Mouse (Mus musculus): ENCODE measurements around the gene Sun2. TPM values are rescaled to one million over a fixed set of nuclear protein-coding genes. Genes with fewer than 3 reads are reported as not detected.

Gene Sun2
- total and polyA plus RNA-seq, 3 experiments, result 18.6 to 26.5 (median 22.3) TPM

DNA sequence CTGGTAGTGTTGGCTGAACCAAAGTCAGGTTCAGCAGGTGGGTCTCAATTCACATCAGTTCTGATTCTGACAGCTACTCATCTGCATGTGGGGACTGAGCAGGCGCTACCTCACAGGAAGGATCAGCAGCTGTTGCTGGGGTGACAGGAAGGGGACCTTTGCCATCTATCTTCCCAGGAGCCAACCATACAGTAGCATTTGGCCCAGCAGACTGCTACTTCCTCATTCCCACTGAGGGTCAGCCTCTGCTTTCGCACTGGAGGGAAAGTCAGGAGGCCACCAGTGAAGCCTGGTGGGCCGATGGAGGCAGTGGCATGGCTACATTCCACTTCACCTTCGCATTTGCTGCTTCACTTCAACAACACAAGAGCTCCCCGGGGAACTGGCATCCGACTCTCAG is 26.0 kb upstream of the Sun2 start:
- H3K27me3 ChIP-seq (replicated peaks), result no peaks in the 10 kb centered on the region
- no peaks in the 10 kb centered on the region for H3K79me2 ChIP-seq (replicated peaks; ENCODE audit: control insufficient read depth, extremely low read depth, insufficient read depth, poor library complexity, severe bottlenecking)
- in situ Hi-C loops (cut with MboI; ENCODE audit: low pct_ligation_motif_present, low pct_unique_long_range_greater_than_20kb, low sequenced_read_pairs) (no loop called here), dilution Hi-C loops (cut with MboI; ENCODE audit: extremely low pct_ligation_motif_present, extremely low pct_unique_long_range_greater_than_20kb, low sequenced_read_pairs) (no loop called here)
- peaks cover 0 to 32% of the 10 kb centered on the region in 2 experiments for H3K36me3 ChIP-seq (replicated peaks in 1 of 2; ENCODE audit: control insufficient read depth in 1 of 2, insufficient read depth in 1 of 2, low read length in 1 of 2)
- no peak overlapping the region for H3K4me2 ChIP-seq (ENCODE audit: insufficient read depth, low read depth, poor library complexity, severe bottlenecking)
- peak; percentile 43 for DNase-seq (ENCODE audit: extremely low read depth)
- no peak overlapping the region for H3K4me3 ChIP-seq (replicated peaks in 1 of 3; ENCODE audit: low read depth in 2 of 3, low read length in 2 of 3, poor library complexity in 1 of 3)
- no peaks in the 10 kb centered on the region for H3K9me3 ChIP-seq (replicated peaks; ENCODE audit: low read length)
- no peak overlapping the region for H3K9ac ChIP-seq (ENCODE audit: insufficient read depth, low read depth)
- H3K27ac ChIP-seq (ENCODE audit: insufficient read depth, low read depth), result no peak overlapping the region
- H3K4me1 ChIP-seq (ENCODE audit: control insufficient read depth in 1 of 2, insufficient read depth in 2 of 2), result peaks cover 8 to 21% of the 10 kb centered on the region in 2 experiments; a peak in 3 of 4 replicates
- TF ChIP-seq ELF1 (IDR thresholded peaks at IDR 0.05; ENCODE audit: low read depth, low read length) (no peak), SIN3A (IDR thresholded peaks at IDR 0.05; ENCODE audit: low read length) (no peak), CHD2 (IDR thresholded peaks at IDR 0.05; ENCODE audit: low read length) (no peak), CTCF (conservative IDR thresholded peaks at IDR 0.05 in 1 of 2, IDR thresholded peaks at IDR 0.05 in 1 of 2; ENCODE audit: low read depth in 2 of 2, low read length in 2 of 2) (no peak), CHD1 (IDR thresholded peaks at IDR 0.05; ENCODE audit: low read depth, low read length) (no peak), MXI1 (IDR thresholded peaks at IDR 0.05; ENCODE audit: low read depth, low read length) (no peak), IRF4 (IDR thresholded peaks at IDR 0.05; ENCODE audit: low read depth, low read length) (no peak), JUND (conservative IDR thresholded peaks at IDR 0.05; ENCODE audit: low read depth, low read length) (no peak), USF2 (conservative IDR thresholded peaks at IDR 0.05; ENCODE audit: low read depth, low read length) (no peak), ZKSCAN1 (IDR thresholded peaks at IDR 0.05; ENCODE audit: borderline replicate concordance, low read depth, low read length) (no peak), JUN (IDR thresholded peaks at IDR 0.05; ENCODE audit: insufficient read depth, low read depth, low read length) (no peak), PAX5 (IDR thresholded peaks at IDR 0.05; ENCODE audit: low read length) (no peak), ZMIZ1 (IDR thresholded peaks at IDR 0.05; ENCODE audit: low read depth, low read length) (no peak), USF1 (IDR thresholded peaks at IDR 0.05; ENCODE audit: low read depth, low read length) (no peak)

DNA sequence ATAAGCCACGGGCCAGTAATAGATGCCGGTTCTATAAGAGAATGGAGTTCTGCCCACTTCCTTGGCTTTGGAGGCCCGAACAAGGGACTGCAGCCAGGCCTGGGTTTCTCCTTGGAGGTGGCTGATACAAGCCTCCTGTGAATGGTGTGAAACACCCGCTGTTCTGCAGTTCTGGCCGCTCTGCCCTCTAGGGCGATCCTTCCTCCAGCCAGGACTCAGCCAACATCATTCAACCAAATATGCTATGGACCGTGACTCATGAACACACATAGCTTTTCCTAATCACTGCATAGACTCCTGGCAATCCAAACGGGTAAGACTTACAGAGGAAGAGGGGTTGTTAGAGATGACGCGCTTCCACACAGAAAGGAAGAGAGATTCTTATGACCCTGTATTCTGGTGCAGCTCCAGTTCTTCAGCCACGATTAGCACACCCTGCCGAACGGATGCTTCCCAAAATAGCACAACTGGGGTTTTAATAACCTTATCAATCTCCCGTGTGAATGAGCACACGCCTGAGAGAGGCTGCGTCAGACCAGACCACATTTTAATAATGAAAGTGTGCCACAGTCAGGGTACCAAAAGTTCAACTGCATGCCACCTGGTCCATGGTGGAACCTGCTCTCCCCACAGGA is 25.1 kb upstream of the Sun2 start:
- H3K4me2 ChIP-seq (ENCODE audit: insufficient read depth, low read depth, poor library complexity, severe bottlenecking), result no peak overlapping the region
- dilution Hi-C loops (cut with MboI; ENCODE audit: extremely low pct_ligation_motif_present, extremely low pct_unique_long_range_greater_than_20kb, low sequenced_read_pairs) (no loop called here), in situ Hi-C loops (cut with MboI; ENCODE audit: low pct_ligation_motif_present, low pct_unique_long_range_greater_than_20kb, low sequenced_read_pairs) (no loop called here)
- peaks cover 1 to 41% of the 10 kb centered on the region in 2 experiments for H3K36me3 ChIP-seq (replicated peaks in 1 of 2; ENCODE audit: control insufficient read depth in 1 of 2, insufficient read depth in 1 of 2, low read length in 1 of 2)
- no peak overlapping the region for H3K9ac ChIP-seq (ENCODE audit: insufficient read depth, low read depth)
- H3K4me1 ChIP-seq (ENCODE audit: control insufficient read depth in 1 of 2, insufficient read depth in 2 of 2), result peaks cover 7 to 18% of the 10 kb centered on the region in 2 experiments; a peak in 3 of 4 replicates
- H3K27me3 ChIP-seq (replicated peaks), result no peaks in the 10 kb centered on the region
- no peak overlapping the region for H3K4me3 ChIP-seq (replicated peaks in 1 of 3; ENCODE audit: low read depth in 2 of 3, low read length in 2 of 3, poor library complexity in 1 of 3)
- no peak for DNase-seq (ENCODE audit: extremely low read depth)
- no peak overlapping the region for H3K27ac ChIP-seq (ENCODE audit: insufficient read depth, low read depth)
- TF ChIP-seq NRF1 (IDR thresholded peaks at IDR 0.05; ENCODE audit: low read depth, low read length), result no peak
- TF ChIP-seq JUN (IDR thresholded peaks at IDR 0.05; ENCODE audit: insufficient read depth, low read depth, low read length), result no peak
- TF ChIP-seq E2F4 (IDR thresholded peaks at IDR 0.05; ENCODE audit: insufficient replicate concordance, low read depth, low read length), result no peak
- TF ChIP-seq MYC (IDR thresholded peaks at IDR 0.05; ENCODE audit: low read depth, low read length), result no peak
- TF ChIP-seq MAX (IDR thresholded peaks at IDR 0.05; ENCODE audit: low read length), result no peak
- TF ChIP-seq JUND (conservative IDR thresholded peaks at IDR 0.05; ENCODE audit: low read depth, low read length), result no peak
- TF ChIP-seq ELF1 (IDR thresholded peaks at IDR 0.05; ENCODE audit: low read depth, low read length), result no peak
- no peak for TF ChIP-seq RCOR1 (conservative IDR thresholded peaks at IDR 0.05; ENCODE audit: low read depth, low read length)
- no peak for TF ChIP-seq USF1 (IDR thresholded peaks at IDR 0.05; ENCODE audit: low read depth, low read length)
- no peak for TF ChIP-seq ZC3H11A (IDR thresholded peaks at IDR 0.05; ENCODE audit: low read depth, low read length)
- no peak for TF ChIP-seq MAFK (IDR thresholded peaks at IDR 0.05; ENCODE audit: insufficient replicate concordance, low read length)
- TF ChIP-seq POLR2A (IDR thresholded peaks at IDR 0.05; ENCODE audit: low read depth, low read length), result no peak
- TF ChIP-seq HCFC1 (IDR thresholded peaks at IDR 0.05; ENCODE audit: low read depth, low read length), result no peak
- no peak for TF ChIP-seq ETS1 (conservative IDR thresholded peaks at IDR 0.05; ENCODE audit: low read depth, low read length)
- no peak for TF ChIP-seq KAT2A (IDR thresholded peaks at IDR 0.05; ENCODE audit: insufficient replicate concordance, low read length)
- no peak for TF ChIP-seq ZKSCAN1 (IDR thresholded peaks at IDR 0.05; ENCODE audit: borderline replicate concordance, low read depth, low read length)
- TF ChIP-seq USF2 (conservative IDR thresholded peaks at IDR 0.05; ENCODE audit: low read depth, low read length), result no peak
- H3K79me2 ChIP-seq (replicated peaks; ENCODE audit: control insufficient read depth, extremely low read depth, insufficient read depth, poor library complexity, severe bottlenecking), result no peaks in the 10 kb centered on the region
- no peaks in the 10 kb centered on the region for H3K9me3 ChIP-seq (replicated peaks; ENCODE audit: low read length)

All from CH12.LX (cell line).